Mouse (Mus musculus) liver, embryonic 14.5 days (tissue): ENCODE data around the gene Trpv2.

Source experiments
- CTCF ChIP-seq: IDR thresholded peaks from 2 replicates; pipeline ENCODE4 v1.5.1; 2016; ENCODE audit warnings: antibody characterized with exemption, low read depth, control low read depth
- EP300 ChIP-seq: IDR thresholded peaks from 2 replicates; pipeline ENCODE4 v1.6.1; 2016; ENCODE audit warnings: antibody characterized with exemption, low read depth

GRCm38 (mm10) chr11:62608826-62609675, 34.8 kb downstream of the Trpv2 start:
- TF ChIP-seq CTCF, result no peak
- TF ChIP-seq EP300, result no peak
